ENCODE assay signal across 8 mouse cellular contexts in genomic region chr7:130935421-130935792, GRCm38 (mm10). TPM values are rescaled to one million over a fixed set of nuclear protein-coding genes. Genes with fewer than 3 reads are reported as not detected.
A peak's percentile ranks its signal among the peaks of the same experiment; 100 is the strongest.
DNase-seq lines count a peak whose midpoint lies in the region; ATAC-seq and TF ChIP-seq lines count a peak whose summit lies in the region.

No protein-coding gene starts in this region.

- H3K36me3 ChIP-seq in E14TG2a.4 (ENCODE audit: insufficient read depth, low read length), result no peaks in the 10 kb centered on the region
- H3K36me3 ChIP-seq in hindbrain, embryonic 10.5 days, result no peaks in the 10 kb centered on the region
- H3K36me3 ChIP-seq in lung, embryonic 16.5 days (ENCODE audit: control insufficient read depth, insufficient read depth, low read length), result no peaks in the 10 kb centered on the region

- H3K9me3 ChIP-seq in E14TG2a.4 (ENCODE audit: low read length), result no peaks in the 10 kb centered on the region
- H3K9me3 ChIP-seq in hindbrain, embryonic 10.5 days, result no peaks in the 10 kb centered on the region
- H3K9me3 ChIP-seq in lung, embryonic 16.5 days (ENCODE audit: control insufficient read depth, low read length), result no peaks in the 10 kb centered on the region

- TF ChIP-seq CTCF in E14TG2a.4 (conservative IDR thresholded peaks at IDR 0.05; ENCODE audit: low read length), result no peak

- H3K9ac ChIP-seq in lung, embryonic 16.5 days (ENCODE audit: low read length), result peak overlapping the region; percentile 55

- H3K27ac ChIP-seq in hindbrain, embryonic 10.5 days, result no peak overlapping the region
- no peak overlapping the region for H3K27ac ChIP-seq in lung, embryonic 16.5 days (ENCODE audit: low read length)

- peaks cover 78% of the 10 kb centered on the region for H3K27me3 ChIP-seq in E14TG2a.4 (ENCODE audit: insufficient read depth, low read length)
- H3K27me3 ChIP-seq in hindbrain, embryonic 10.5 days (ENCODE audit: insufficient read depth, poor library complexity, severe bottlenecking), result peaks cover 84% of the 10 kb centered on the region
- peaks cover 56% of the 10 kb centered on the region for H3K27me3 ChIP-seq in lung, embryonic 16.5 days (ENCODE audit: control insufficient read depth, insufficient read depth, low read depth, low read length)

- peak overlapping the region; percentile 81 for H3K4me3 ChIP-seq in E14TG2a.4 (replicated peaks; ENCODE audit: low read length)
- H3K4me3 ChIP-seq in hindbrain, embryonic 10.5 days, result peak overlapping the region; percentile 56
- peak overlapping the region; percentile 60 for H3K4me3 ChIP-seq in lung, embryonic 16.5 days (ENCODE audit: low read length)

- peaks cover 36% of the 10 kb centered on the region for H3K4me1 ChIP-seq in E14TG2a.4 (replicated peaks; ENCODE audit: low read depth, low read length)
- H3K4me1 ChIP-seq in hindbrain, embryonic 10.5 days (replicated peaks), result peaks cover 19% of the 10 kb centered on the region
- H3K4me1 ChIP-seq in lung, embryonic 16.5 days (replicated peaks; ENCODE audit: control insufficient read depth, insufficient read depth, low read length), result peaks cover 18% of the 10 kb centered on the region

- H3K4me2 ChIP-seq in lung, embryonic 16.5 days (ENCODE audit: low read depth, low read length), result peak overlapping the region; percentile 81

- WGBS in hindbrain, embryonic 10.5 days, result 12% methylated on average over 16 of the region's 16 CpGs
- 6% methylated on average over 16 of the region's 16 CpGs for WGBS in lung, embryonic 16.5 days

- ATAC-seq in lung, embryonic 16.5 days (ENCODE audit: low read depth), result no peak; the same call in 1 of the 2 replicates

- peak; percentile 10 for DNase-seq in embryo, embryonic 10.5 days (ENCODE audit: low spot score)
- DNase-seq in embryo, embryonic 11 days, result no peak
- peak; percentile 22 for DNase-seq in hindbrain, embryonic 10.5 days (ENCODE audit: low spot score)
- DNase-seq in MN1 (ENCODE audit: low spot score), result no peak
- DNase-seq in spleen, postnatal 14 days (ENCODE audit: low spot score in 2 of 2), result no peak
- DNase-seq in T-cell, adult 2 months (ENCODE audit: low spot score), result no peak

RNA-seq across cellular contexts. Expression of gene Htra1, which starts 0.5 kb away (rescaled TPM):
- 2.5 and 7.0 TPM in 2 replicates for polyA plus RNA-seq in hindbrain, embryonic 10.5 days (2016; fragmentation: Nextera tagmentation; extraction: Ambion mirVana)
- 71.6 and 75.7 TPM in 2 replicates for polyA plus RNA-seq in lung, embryonic 16.5 days (2015; fragmentation: Nextera tagmentation; extraction: Ambion mirVana)

Comparison
In these comparisons a context has a peak if more than half of its experiments do, and no peak if none do; other contexts are left out.
1. DNase-seq: peak in embryo, embryonic 10.5 days (single experiment) and hindbrain, embryonic 10.5 days (single experiment); none in embryo, embryonic 11 days (single experiment), MN1 (single experiment), spleen, postnatal 14 days (0 of 2) and T-cell, adult 2 months (single experiment).
2. Peak in every context shown above with its lines, with median percentiles within 50 percentile points of each other: H3K4me3 ChIP-seq.